In genomic region chr17:73305622-73306021, GRCm38 (mm10) we compare ENCODE assay signal across 9 mouse cellular contexts.
DNase-seq lines count a peak whose midpoint lies in the region; ATAC-seq and TF ChIP-seq lines count a peak whose summit lies in the region.
"Had no signal": no experiment of that assay in that cellular context is flagged by ENCODE, and none has a peak within 500 bp of the region (broad histone marks: within the 10 kb centered on the region; RNA-seq: fewer than 3 reads in every experiment).

No protein-coding gene starts in this region.

- H3K27ac ChIP-seq in kidney, adult 2 months (ENCODE audit: insufficient read depth, low read depth, low read length) = no peak overlapping the region
- no peak overlapping the region for H3K27ac ChIP-seq in kidney, embryonic 15.5 days
- H3K27ac ChIP-seq: heart, embryonic 13.5 days had no signal

- H3K36me3 ChIP-seq in kidney, adult 2 months (ENCODE audit: control insufficient read depth, insufficient read depth, low read length) = no peaks in the 10 kb centered on the region
- H3K36me3 ChIP-seq in kidney, embryonic 15.5 days = no peaks in the 10 kb centered on the region
- no peaks in the 10 kb centered on the region for H3K36me3 ChIP-seq in G1E (replicated peaks)
- H3K36me3 ChIP-seq: heart, embryonic 13.5 days had no signal

- TF ChIP-seq POLR2A in kidney, adult 2 months (IDR thresholded peaks at IDR 0.05; ENCODE audit: low read depth, low read length) = no peak
- no peak for TF ChIP-seq POLR2A in brain, embryonic 14.5 days (IDR thresholded peaks at IDR 0.05; ENCODE audit: borderline replicate concordance, extremely low read depth, insufficient read depth, insufficient read length, poor library complexity, severe bottlenecking)

- no peak overlapping the region for H3K4me2 ChIP-seq in kidney, embryonic 15.5 days
- H3K4me2 ChIP-seq: heart, embryonic 13.5 days had no signal

- H3K4me3 ChIP-seq in kidney, adult 2 months (ENCODE audit: insufficient read depth, low read depth, low read length) = no peak overlapping the region
- H3K4me3 ChIP-seq in kidney, embryonic 15.5 days (replicated peaks) = no peak overlapping the region
- H3K4me3 ChIP-seq in G1E (ENCODE audit: low read depth, low read length) = no peak overlapping the region
- H3K4me3 ChIP-seq: heart, embryonic 13.5 days had no signal

- no peaks in the 10 kb centered on the region for H3K9me3 ChIP-seq in kidney, embryonic 15.5 days (replicated peaks)
- no peaks in the 10 kb centered on the region for H3K9me3 ChIP-seq in G1E (replicated peaks)
- H3K9me3 ChIP-seq: heart, embryonic 13.5 days had no signal

- no peak for ATAC-seq in kidney, embryonic 15.5 days (replicated peaks; ENCODE audit: low FRiP score)
- ATAC-seq in G1E (ENCODE audit: extremely low read depth, insufficient number of reproducible peaks, low FRiP score, poor library complexity, severe bottlenecking) = no peak
- no peak for ATAC-seq in granulocyte monocyte progenitor cell, adult 5-6 weeks (replicated peaks; ENCODE audit: poor library complexity, severe bottlenecking)

- intact Hi-C loops in heart, postnatal 10 days (cut with DNase I) = no loop called here
- intact Hi-C loops in left cerebral cortex, postnatal 4 days (cut with DNase I) = no loop called here

- peak; percentile 27 for DNase-seq in kidney, adult 2 months
- DNase-seq in G1E (ENCODE audit: low spot score) = peak; percentile 16
- DNase-seq in brain, embryonic 14.5 days (ENCODE audit: low read depth) = peak; percentile 92
- DNase-seq in heart, postnatal 10 days = peak; percentile 45 to 70
- peak; percentile 72 for DNase-seq in left cerebral cortex, postnatal 4 days
- peak; percentile 49 for DNase-seq in right cerebral cortex, postnatal 25 days

- peak; percentile 62 for TF ChIP-seq CTCF in kidney, adult 2 months (conservative IDR thresholded peaks at IDR 0.05; ENCODE audit: insufficient read depth, insufficient read length, low read depth, low read length)
- peak; percentile 65 for TF ChIP-seq CTCF in G1E (IDR thresholded peaks at IDR 0.05; ENCODE audit: low read depth, low read length)
- TF ChIP-seq CTCF in brain, embryonic 14.5 days (IDR thresholded peaks at IDR 0.05; ENCODE audit: borderline replicate concordance, extremely low read depth, insufficient read depth, insufficient read length) = peak; percentile 82; the same call in 1 of the 2 replicates

- no peak overlapping the region for H3K9ac ChIP-seq in kidney, embryonic 15.5 days
- H3K9ac ChIP-seq: heart, embryonic 13.5 days had no signal

- no peaks in the 10 kb centered on the region for H3K4me1 ChIP-seq in kidney, adult 2 months (ENCODE audit: control insufficient read depth, insufficient read depth, low read length)
- H3K4me1 ChIP-seq in kidney, embryonic 15.5 days = peaks cover 8% of the 10 kb centered on the region; the same call in 1 of the 2 replicates
- peaks cover 5% of the 10 kb centered on the region for H3K4me1 ChIP-seq in G1E (ENCODE audit: insufficient read depth, low read depth, low read length)

- no peaks in the 10 kb centered on the region for H3K27me3 ChIP-seq in kidney, adult 2 months (replicated peaks; ENCODE audit: control insufficient read depth, insufficient read depth, low read length)
- peaks cover 13% of the 10 kb centered on the region for H3K27me3 ChIP-seq in kidney, embryonic 15.5 days
- H3K27me3 ChIP-seq in G1E (ENCODE audit: insufficient read depth, low read length) = peaks cover under 1% of the 10 kb centered on the region; the same call in 1 of the 2 replicates

- 58% methylated on average over 9 of the region's 9 CpGs for WGBS in kidney, adult 2 months
- 57% methylated on average over 9 of the region's 9 CpGs for WGBS in kidney, embryonic 15.5 days

Comparison
In these comparisons a context has a peak if more than half of its experiments do, and no peak if none do; other contexts are left out.
1. DNase-seq: peak in every context shown above with its lines; median percentile 92 in brain, embryonic 14.5 days; 72 in left cerebral cortex, postnatal 4 days; 58 in heart, postnatal 10 days; 49 in right cerebral cortex, postnatal 25 days; 27 in kidney, adult 2 months; 16 in G1E.